Mouse (Mus musculus) neural tube, embryonic 14.5 days (tissue): Measurements from ENCODE around the gene 4930415O20Rik. TPM values are rescaled to one million over a fixed set of nuclear protein-coding genes. Genes with fewer than 3 reads are reported as not detected.

Experiments
- ATAC-seq: fragments of 200-750 bp; cut with Nextera tagmentation; 2 replicates; pipeline ENCODE4 v1.8.0; 2017; ENCODE audit warnings: low read depth, mild to moderate bottlenecking, moderate TSS enrichment, moderate library complexity
- H3K27ac ChIP-seq: fragments of 300-500 bp; sonication (generic); 2 replicates; pipeline ENCODE4 v1.5.1; 2014; ENCODE audit warnings: low read depth, mild to moderate bottlenecking, control low read depth, low read length, moderate library complexity, mixed read lengths
- H3K27me3 ChIP-seq: fragments of 300-500 bp; sonication (generic); 2 replicates; pipeline ENCODE4 v1.6.1; 2014; ENCODE audit warnings: low read length; ENCODE audit not compliant: control insufficient read depth, insufficient read depth
- H3K36me3 ChIP-seq: fragments of 300-500 bp; sonication (generic); 2 replicates; pipeline ENCODE4 v1.6.1; 2014; ENCODE audit warnings: low read length, mixed read lengths; ENCODE audit not compliant: control insufficient read depth, insufficient read depth
- H3K4me1 ChIP-seq: fragments of 300-500 bp; sonication (generic); 2 replicates; pipeline ENCODE4 v1.6.1; 2014; ENCODE audit warnings: low read length; ENCODE audit not compliant: control insufficient read depth, insufficient read depth
- H3K4me2 ChIP-seq: fragments of 300-500 bp; sonication (generic); 2 replicates; pipeline ENCODE4 v1.6.1; 2014; ENCODE audit warnings: mild to moderate bottlenecking, low read depth, low read length, control low read depth
- H3K4me3 ChIP-seq: fragments of 300-500 bp; sonication (generic); 2 replicates; pipeline ENCODE4 v1.5.1; 2014; ENCODE audit warnings: low read depth, low read length, control low read depth, mixed read lengths
- H3K9ac ChIP-seq: fragments of 300-500 bp; sonication (generic); replicated peaks from 2 replicates; pipeline ENCODE4 v1.6.1; 2014; ENCODE audit warnings: low read depth, mild to moderate bottlenecking, control low read depth, low read length, mixed read lengths
- H3K9me3 ChIP-seq: fragments of 300-500 bp; sonication (generic); 2 replicates; pipeline ENCODE4 v1.6.1; 2016; ENCODE audit warnings: low read length; ENCODE audit not compliant: control insufficient read depth
- WGBS: fragments of 180-500 bp; shearing (Covaris S2); extraction: QIAGEN DNeasy Blood & Tissue Kit; methylation state at CpG from one replicate; pipeline ENCODE4 v1.1.7; 2014; 5-methylcytosine and 5-hydroxymethylcytosine counted together
- polyA plus RNA-seq: library from polyadenylated mRNA; unstranded; fragments of >200 nt; fragmentation: Nextera tagmentation; extraction: Ambion mirVana; gene quantifications from 2 replicates; pipeline ENCODE4 v1.2.1, GENCODE M21; 2014

The 4930415O20Rik gene
- polyA plus RNA-seq, 1 experiment from 2014 or later, result 0.40 TPM

- H3K4me3 ChIP-seq, result peak overlapping the region; percentile 68
These were observed 36.8 kb downstream of the 4930415O20Rik start for GRCm38 (mm10) chr15:98607557-98607956.

GRCm38 (mm10) chr15:98608058-98608783, 37.4 kb downstream of the 4930415O20Rik start:
- peak overlapping the region; percentile 83 for H3K4me2 ChIP-seq
- no peak for ATAC-seq
- H3K4me1 ChIP-seq, result peaks cover 21% of the 10 kb centered on the region
- H3K9me3 ChIP-seq, result no peaks in the 10 kb centered on the region
- no peaks in the 10 kb centered on the region for H3K27me3 ChIP-seq
- H3K36me3 ChIP-seq, result peaks cover 13% of the 10 kb centered on the region
- H3K27ac ChIP-seq, result no peak overlapping the region
- H3K4me3 ChIP-seq, result peak overlapping the region; percentile 68
- 17% methylated on average over 7 of the region's 10 CpGs for WGBS
- peak overlapping the region; percentile 88 for H3K9ac ChIP-seq

More at GRCm38 (mm10) chr15:98607557-98607956, 36.8 kb downstream of the 4930415O20Rik start:
- Histone ChIP-seq H3K36me3 (peaks cover 14% of the 10 kb centered on the region), H3K27ac (no peak overlapping the region), H3K9me3 (no peaks in the 10 kb centered on the region), H3K9ac (no peak overlapping the region), H3K27me3 (no peaks in the 10 kb centered on the region), H3K4me1 (peaks cover 26% of the 10 kb centered on the region), H3K4me2 (peak overlapping the region; percentile 83; the same call in 1 of the 2 replicates)
- ATAC-seq, result no peak
- WGBS, result 10% methylated on average over 4 of the region's 4 CpGs

GRCm38 (mm10) chr15:98608784-98609250, 38.0 kb downstream of the 4930415O20Rik start:
- Histone ChIP-seq H3K4me1 (peaks cover 21% of the 10 kb centered on the region), H3K27me3 (no peaks in the 10 kb centered on the region), H3K4me3 (peak overlapping the region; percentile 68), H3K9ac (peak overlapping the region; percentile 88), H3K4me2 (peak overlapping the region; percentile 83), H3K36me3 (0 out of 2 replicates have a peak, but pooled peaks cover 7% of the 10 kb centered on the region), H3K9me3 (no peaks in the 10 kb centered on the region), H3K27ac (peak overlapping the region; percentile 84)
- WGBS, result 0% methylated on average over 7 of the region's 26 CpGs
- ATAC-seq, result peak; percentile 25

GRCm38 (mm10) chr15:98609331-98610130, 38.7 kb downstream of the 4930415O20Rik start, which contains the start of gene Adcy6:
Gene Adcy6 (minus strand): TSS chr15:98610076.
- no peaks in the 10 kb centered on the region for H3K27me3 ChIP-seq
- peaks cover 23% of the 10 kb centered on the region for H3K4me1 ChIP-seq
- peak within 1 kb of the TSS; percentile 68 for H3K4me3 ChIP-seq
- H3K9me3 ChIP-seq, result no peaks in the 10 kb centered on the region
- H3K4me2 ChIP-seq, result peak within 1 kb of the TSS; percentile 83
- peak within 1 kb of the TSS; percentile 84 for H3K27ac ChIP-seq
- peak; percentile 87 for ATAC-seq
- WGBS, result under 1% methylated on average over 48 of the region's 75 CpGs
- H3K36me3 ChIP-seq, result no peaks in the 10 kb centered on the region
- H3K9ac ChIP-seq, result peak within 1 kb of the TSS; percentile 88

- Histone ChIP-seq H3K36me3 (no peaks in the 10 kb centered on the region), H3K9ac (peak overlapping the region; percentile 88), H3K4me2 (peak overlapping the region; percentile 83), H3K27me3 (no peaks in the 10 kb centered on the region), H3K4me3 (peak overlapping the region; percentile 68), H3K4me1 (peaks cover 26% of the 10 kb centered on the region), H3K9me3 (no peaks in the 10 kb centered on the region), H3K27ac (peak overlapping the region; percentile 84)
- WGBS, result 5% methylated on average over 12 of the region's 12 CpGs
- ATAC-seq, result no peak
These were observed 39.4 kb downstream of the 4930415O20Rik start for GRCm38 (mm10) chr15:98610131-98610633.

- H3K27me3 ChIP-seq, result no peaks in the 10 kb centered on the region
- H3K9me3 ChIP-seq, result no peaks in the 10 kb centered on the region
- no peaks in the 10 kb centered on the region for H3K36me3 ChIP-seq
- 95% methylated on average over 3 of the region's 3 CpGs for WGBS
- H3K27ac ChIP-seq, result no peak overlapping the region
- H3K4me1 ChIP-seq, result peaks cover 19% of the 10 kb centered on the region
- no peak overlapping the region for H3K4me3 ChIP-seq
- no peak for ATAC-seq
- no peak overlapping the region for H3K4me2 ChIP-seq
- H3K9ac ChIP-seq, result no peak overlapping the region
These were observed 41.4 kb downstream of the 4930415O20Rik start for GRCm38 (mm10) chr15:98612229-98612628.

- H3K4me1 ChIP-seq, result 0 out of 2 replicates have a peak, but pooled peaks cover 5% of the 10 kb centered on the region
- H3K4me2 ChIP-seq, result no peak overlapping the region
- H3K27ac ChIP-seq, result no peak overlapping the region
- ATAC-seq, result no peak
- H3K36me3 ChIP-seq, result no peaks in the 10 kb centered on the region
- WGBS, result 38% methylated on average over 9 of the region's 9 CpGs
- H3K9ac ChIP-seq, result no peak overlapping the region
- no peak overlapping the region for H3K4me3 ChIP-seq
- H3K9me3 ChIP-seq, result no peaks in the 10 kb centered on the region
- no peaks in the 10 kb centered on the region for H3K27me3 ChIP-seq
These were observed 43.7 kb downstream of the 4930415O20Rik start for GRCm38 (mm10) chr15:98614551-98614950.

GRCm38 (mm10) chr15:98614971-98615370, 44.2 kb downstream of the 4930415O20Rik start:
- no peaks in the 10 kb centered on the region for H3K9me3 ChIP-seq
- H3K4me2 ChIP-seq, result no peak overlapping the region
- no peak overlapping the region for H3K9ac ChIP-seq
- no peaks in the 10 kb centered on the region for H3K27me3 ChIP-seq
- H3K4me3 ChIP-seq, result no peak overlapping the region
- no peak overlapping the region for H3K27ac ChIP-seq
- 47% methylated on average over 6 of the region's 6 CpGs for WGBS
- no peaks in the 10 kb centered on the region for H3K36me3 ChIP-seq
- H3K4me1 ChIP-seq, result 0 out of 2 replicates have a peak, but pooled peaks cover 5% of the 10 kb centered on the region
- ATAC-seq, result no peak
